Mouse (Mus musculus): Measurements from ENCODE around the gene Sumf2. TPM values are rescaled to one million over a fixed set of nuclear protein-coding genes. Genes with fewer than 3 reads are reported as not detected.
A peak's percentile ranks its signal among the peaks of the same experiment; 100 is the strongest.

The Sumf2 gene
- polyA plus RNA-seq (2015; fragmentation: Nextera tagmentation; extraction: Ambion mirVana) = 33.4 and 35.3 TPM in 2 replicates

GRCm38 (mm10) chr5:129846752-129847557 is at the start of gene Sumf2:
Sumf2 (plus strand) TSS chr5:129846986.
- H3K4me2 ChIP-seq (ENCODE audit: low read depth, low read length) = peak within 1 kb of the TSS; percentile 53
- WGBS = 5% methylated on average over 22 of the region's 22 CpGs
- no peaks in the 10 kb centered on the region for H3K9me3 ChIP-seq (ENCODE audit: control insufficient read depth, low read length)
- no peaks in the 10 kb centered on the region for H3K27me3 ChIP-seq (replicated peaks; ENCODE audit: control insufficient read depth, insufficient read depth, low read length)
- peak within 1 kb of the TSS; percentile 41 for H3K27ac ChIP-seq (ENCODE audit: low read length)
- peak within 1 kb of the TSS; percentile 75 for H3K9ac ChIP-seq (ENCODE audit: low read depth, low read length)
- ATAC-seq = peak; percentile 100
- peak within 1 kb of the TSS; percentile 62 for H3K4me3 ChIP-seq (ENCODE audit: low read length)
- 0 out of 2 replicates have a peak, but pooled peaks cover 5% of the 10 kb centered on the region for H3K4me1 ChIP-seq (ENCODE audit: control insufficient read depth, insufficient read depth, low read length)
- H3K36me3 ChIP-seq (ENCODE audit: control insufficient read depth, insufficient read depth, low read length) = peaks cover 9% of the 10 kb centered on the region; the same call in 1 of the 2 replicates

- no peaks in the 10 kb centered on the region for H3K27me3 ChIP-seq (replicated peaks; ENCODE audit: control insufficient read depth, insufficient read depth, low read length)
- ATAC-seq = no peak
- H3K27ac ChIP-seq (ENCODE audit: low read length) = no peak overlapping the region
- H3K36me3 ChIP-seq (ENCODE audit: control insufficient read depth, insufficient read depth, low read length) = peaks cover 9% of the 10 kb centered on the region; the same call in 1 of the 2 replicates
- 93% methylated on average over 5 of the region's 5 CpGs for WGBS
- H3K4me2 ChIP-seq (ENCODE audit: low read depth, low read length) = no peak overlapping the region
- H3K4me3 ChIP-seq (ENCODE audit: low read length) = no peak overlapping the region
- H3K9me3 ChIP-seq (ENCODE audit: control insufficient read depth, low read length) = no peaks in the 10 kb centered on the region
- H3K9ac ChIP-seq (ENCODE audit: low read depth, low read length) = no peak overlapping the region
- H3K4me1 ChIP-seq (ENCODE audit: control insufficient read depth, insufficient read depth, low read length) = 0 out of 2 replicates have a peak, but pooled peaks cover 5% of the 10 kb centered on the region
Observed at GRCm38 (mm10) chr5:129844848-129845247, 1.9 kb upstream of the Sumf2 start.

- Histone ChIP-seq H3K9ac (ENCODE audit: low read depth, low read length) (peak overlapping the region; percentile 75), H3K36me3 (ENCODE audit: control insufficient read depth, insufficient read depth, low read length) (peaks cover 9% of the 10 kb centered on the region; the same call in 1 of the 2 replicates), H3K27ac (ENCODE audit: low read length) (no peak overlapping the region), H3K4me3 (ENCODE audit: low read length) (peak overlapping the region; percentile 62), H3K9me3 (ENCODE audit: control insufficient read depth, low read length) (no peaks in the 10 kb centered on the region), H3K4me1 (ENCODE audit: control insufficient read depth, insufficient read depth, low read length) (0 out of 2 replicates have a peak, but pooled peaks cover 5% of the 10 kb centered on the region), H3K4me2 (ENCODE audit: low read depth, low read length) (peak overlapping the region; percentile 53), H3K27me3 (replicated peaks; ENCODE audit: control insufficient read depth, insufficient read depth, low read length) (no peaks in the 10 kb centered on the region)
- ATAC-seq = no peak
- whole genome bisulfite sequencing = 32% methylated on average over 8 of the region's 8 CpGs
Observed at GRCm38 (mm10) chr5:129847558-129847820, 703 bp downstream of the Sumf2 start.

- H3K9ac ChIP-seq (ENCODE audit: low read depth, low read length) = no peak overlapping the region
- H3K4me1 ChIP-seq (ENCODE audit: control insufficient read depth, insufficient read depth, low read length) = no peaks in the 10 kb centered on the region
- no peak overlapping the region for H3K4me3 ChIP-seq (ENCODE audit: low read length)
- 55% methylated on average over 5 of the region's 5 CpGs for WGBS
- H3K36me3 ChIP-seq (ENCODE audit: control insufficient read depth, insufficient read depth, low read length) = peaks cover 9% of the 10 kb centered on the region
- H3K27ac ChIP-seq (ENCODE audit: low read length) = no peak overlapping the region
- no peak for ATAC-seq
- H3K4me2 ChIP-seq (ENCODE audit: low read depth, low read length) = no peak overlapping the region
- no peaks in the 10 kb centered on the region for H3K27me3 ChIP-seq (replicated peaks; ENCODE audit: control insufficient read depth, insufficient read depth, low read length)
- H3K9me3 ChIP-seq (ENCODE audit: control insufficient read depth, low read length) = no peaks in the 10 kb centered on the region
Observed at GRCm38 (mm10) chr5:129855163-129855562, 8.4 kb downstream of the Sumf2 start.

- Histone ChIP-seq H3K27me3 (replicated peaks; ENCODE audit: control insufficient read depth, insufficient read depth, low read length) (no peaks in the 10 kb centered on the region), H3K4me3 (ENCODE audit: low read length) (no peak overlapping the region), H3K27ac (ENCODE audit: low read length) (no peak overlapping the region), H3K4me1 (ENCODE audit: control insufficient read depth, insufficient read depth, low read length) (no peaks in the 10 kb centered on the region), H3K9ac (ENCODE audit: low read depth, low read length) (no peak overlapping the region), H3K36me3 (ENCODE audit: control insufficient read depth, insufficient read depth, low read length) (peaks cover 11% of the 10 kb centered on the region), H3K4me2 (ENCODE audit: low read depth, low read length) (no peak overlapping the region), H3K9me3 (ENCODE audit: control insufficient read depth, low read length) (no peaks in the 10 kb centered on the region)
- ATAC-seq = no peak
- WGBS = 86% methylated on average over 5 of the region's 5 CpGs
Observed at GRCm38 (mm10) chr5:129856414-129856813, 9.6 kb downstream of the Sumf2 start.

GRCm38 (mm10) chr5:129862325-129862724 is 15.5 kb downstream of the Sumf2 start:
- H3K9me3 ChIP-seq (ENCODE audit: control insufficient read depth, low read length) = no peaks in the 10 kb centered on the region
- no peaks in the 10 kb centered on the region; the same call in 1 of the 2 replicates for H3K4me1 ChIP-seq (ENCODE audit: control insufficient read depth, insufficient read depth, low read length)
- no peak overlapping the region for H3K4me2 ChIP-seq (ENCODE audit: low read depth, low read length)
- WGBS = 97% methylated on average over 6 of the region's 6 CpGs
- H3K36me3 ChIP-seq (ENCODE audit: control insufficient read depth, insufficient read depth, low read length) = peaks cover 15% of the 10 kb centered on the region
- no peaks in the 10 kb centered on the region for H3K27me3 ChIP-seq (replicated peaks; ENCODE audit: control insufficient read depth, insufficient read depth, low read length)
- H3K9ac ChIP-seq (ENCODE audit: low read depth, low read length) = no peak overlapping the region
- H3K27ac ChIP-seq (ENCODE audit: low read length) = no peak overlapping the region
- H3K4me3 ChIP-seq (ENCODE audit: low read length) = no peak overlapping the region
- ATAC-seq = no peak

- no peak for ATAC-seq
- Histone ChIP-seq H3K9me3 (ENCODE audit: control insufficient read depth, low read length) (no peaks in the 10 kb centered on the region), H3K27me3 (replicated peaks; ENCODE audit: control insufficient read depth, insufficient read depth, low read length) (no peaks in the 10 kb centered on the region), H3K27ac (ENCODE audit: low read length) (no peak overlapping the region), H3K36me3 (ENCODE audit: control insufficient read depth, insufficient read depth, low read length) (peaks cover 15% of the 10 kb centered on the region), H3K4me1 (ENCODE audit: control insufficient read depth, insufficient read depth, low read length) (no peaks in the 10 kb centered on the region; the same call in 1 of the 2 replicates), H3K9ac (ENCODE audit: low read depth, low read length) (0 out of 2 replicates have a peak overlapping the region, but pooled peaks have one; percentile 20), H3K4me3 (ENCODE audit: low read length) (no peak overlapping the region), H3K4me2 (ENCODE audit: low read depth, low read length) (no peak overlapping the region; the same call in 1 of the 2 replicates)
- 16% methylated on average over 18 of the region's 18 CpGs for WGBS
Observed at GRCm38 (mm10) chr5:129864467-129864866, 17.7 kb downstream of the Sumf2 start.

GRCm38 (mm10) chr5:129865841-129866240 is 19.1 kb downstream of the Sumf2 start:
- Histone ChIP-seq H3K4me3 (ENCODE audit: low read length) (no peak overlapping the region), H3K4me1 (ENCODE audit: control insufficient read depth, insufficient read depth, low read length) (no peaks in the 10 kb centered on the region; the same call in 1 of the 2 replicates), H3K4me2 (ENCODE audit: low read depth, low read length) (no peak overlapping the region), H3K9ac (ENCODE audit: low read depth, low read length) (no peak overlapping the region), H3K36me3 (ENCODE audit: control insufficient read depth, insufficient read depth, low read length) (peaks cover 8% of the 10 kb centered on the region), H3K27ac (ENCODE audit: low read length) (no peak overlapping the region), H3K27me3 (replicated peaks; ENCODE audit: control insufficient read depth, insufficient read depth, low read length) (no peaks in the 10 kb centered on the region), H3K9me3 (ENCODE audit: control insufficient read depth, low read length) (no peaks in the 10 kb centered on the region)
- no peak for ATAC-seq
- WGBS = 81% methylated on average over 12 of the region's 12 CpGs

- no peak overlapping the region for H3K9ac ChIP-seq (ENCODE audit: low read depth, low read length)
- no peak overlapping the region for H3K4me3 ChIP-seq (ENCODE audit: low read length)
- WGBS = 84% methylated on average over 19 of the region's 19 CpGs
- no peak for ATAC-seq
- no peaks in the 10 kb centered on the region for H3K9me3 ChIP-seq (ENCODE audit: control insufficient read depth, low read length)
- H3K4me2 ChIP-seq (ENCODE audit: low read depth, low read length) = no peak overlapping the region
- H3K4me1 ChIP-seq (ENCODE audit: control insufficient read depth, insufficient read depth, low read length) = no peaks in the 10 kb centered on the region
- H3K27me3 ChIP-seq (replicated peaks; ENCODE audit: control insufficient read depth, insufficient read depth, low read length) = no peaks in the 10 kb centered on the region
- no peak overlapping the region for H3K27ac ChIP-seq (ENCODE audit: low read length)
- no peaks in the 10 kb centered on the region for H3K36me3 ChIP-seq (ENCODE audit: control insufficient read depth, insufficient read depth, low read length)
Observed at GRCm38 (mm10) chr5:129869238-129869995, 22.6 kb downstream of the Sumf2 start.
